Mouse (Mus musculus) ES-Bruce4 (cell line): ENCODE results near the gene Pik3r1.

Experiments
- CTCF ChIP-seq: IDR thresholded peaks from one replicate; pipeline ENCODE4 v1.8.1; 2011; ENCODE audit warnings: low read depth, low read length
- POLR2A ChIP-seq: IDR thresholded peaks from one replicate; pipeline ENCODE4 v1.8.1; 2011; ENCODE audit warnings: low read length; ENCODE audit not compliant: insufficient read depth

DNA sequence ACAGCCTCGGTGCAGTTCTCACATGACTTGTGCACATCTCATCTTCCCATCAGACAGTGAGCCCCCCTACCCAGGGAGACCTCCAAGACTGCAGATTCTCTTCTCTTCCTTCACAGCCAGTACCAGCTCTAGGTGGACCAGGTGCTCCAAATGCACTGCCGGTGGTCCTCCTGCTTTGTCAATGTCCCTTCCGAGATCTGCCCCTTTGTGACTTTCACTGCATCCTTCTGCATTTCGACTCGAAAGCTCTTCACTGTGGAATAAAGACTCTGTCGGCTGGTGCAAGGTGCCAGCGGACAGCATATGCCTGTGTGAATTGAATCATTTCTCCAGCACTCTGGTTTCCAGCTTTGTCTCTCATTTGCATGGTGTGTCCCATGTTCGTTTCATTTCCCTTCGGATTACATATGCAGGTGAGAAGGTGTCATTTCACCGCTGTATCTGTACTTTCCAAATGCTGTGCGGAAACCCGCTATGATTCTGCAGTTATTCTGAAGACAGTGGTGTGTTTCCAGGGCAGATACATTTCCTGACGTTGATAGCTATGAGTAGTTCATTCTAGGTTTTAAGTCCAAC, 32.1 kb upstream of the Pik3r1 start:
- TF ChIP-seq POLR2A = no peak
- no peak for TF ChIP-seq CTCF
